Mouse (Mus musculus): ENCODE results near the gene Nepn.

DNA sequence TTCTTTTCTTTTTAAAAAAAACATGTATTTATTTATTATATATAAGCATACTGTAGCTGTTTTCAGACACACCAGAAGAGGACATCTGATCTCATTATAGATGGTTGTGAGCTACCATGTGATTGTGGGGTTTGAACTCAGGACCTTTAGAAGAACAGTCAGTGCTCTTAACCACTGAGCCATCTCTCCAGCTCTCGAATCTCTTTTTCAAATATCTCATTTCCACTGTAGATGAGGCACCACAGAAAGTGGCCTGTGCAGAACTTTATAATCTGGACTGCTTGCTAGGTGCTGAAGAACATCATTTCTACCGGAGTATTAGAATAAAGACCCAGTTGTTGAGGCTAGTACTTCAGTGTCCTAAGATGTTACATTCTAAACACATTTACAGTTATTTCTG, 26.2 kb downstream of the Nepn start:
- TF ChIP-seq CTCF (IDR thresholded peaks at IDR 0.05; ENCODE audit: insufficient read depth, low read length) (no peak), POLR2A (IDR thresholded peaks at IDR 0.05; ENCODE audit: borderline replicate concordance, extremely low read depth, low read depth, low read length) (no peak)
